Mouse (Mus musculus) embryonic facial prominence, embryonic 11.5 days (tissue): Measurements from ENCODE around the gene Gm28047. TPM values are rescaled to one million over a fixed set of nuclear protein-coding genes. Genes with fewer than 3 reads are reported as not detected.

Experiments used
- ATAC-seq: fragments of 200-750 bp; cut with Nextera tagmentation; replicated peaks from 2 replicates; pipeline ENCODE4 v1.8.0; 2017; ENCODE audit warnings: low read depth; ENCODE audit not compliant: insufficient number of reproducible peaks, low FRiP score, low TSS enrichment
- DNase-seq: peaks from one replicate; pipeline ENCODE4 v3.0.0-alpha.2; 2015; ENCODE audit warnings: low spot score
- H3K27ac ChIP-seq: fragments of 300-500 bp; sonication (generic); replicated peaks from 2 replicates; pipeline ENCODE4 v1.5.1; 2014; ENCODE audit warnings: mild to moderate bottlenecking, low read depth, low read length, control low read depth
- H3K27me3 ChIP-seq: fragments of 300-500 bp; sonication (generic); 2 replicates; pipeline ENCODE4 v1.6.1; 2014; ENCODE audit warnings: mild to moderate bottlenecking, low read length, moderate library complexity, mixed read lengths; ENCODE audit not compliant: control insufficient read depth, insufficient read depth
- H3K36me3 ChIP-seq: fragments of 300-500 bp; sonication (generic); replicated peaks from 2 replicates; pipeline ENCODE4 v1.6.1; 2014; ENCODE audit warnings: low read depth, mild to moderate bottlenecking, low read length, moderate library complexity, mixed read lengths; ENCODE audit not compliant: control insufficient read depth, insufficient read depth
- H3K4me1 ChIP-seq: fragments of 300-500 bp; sonication (generic); 2 replicates; pipeline ENCODE4 v1.6.1; 2014; ENCODE audit warnings: low read length, mixed read lengths; ENCODE audit not compliant: control insufficient read depth, insufficient read depth
- H3K4me2 ChIP-seq: fragments of 300-500 bp; sonication (generic); 2 replicates; pipeline ENCODE4 v1.6.1; 2014; ENCODE audit warnings: low read depth, mild to moderate bottlenecking, control low read depth, low read length, moderate library complexity
- H3K4me3 ChIP-seq: fragments of 300-500 bp; sonication (generic); 2 replicates; pipeline ENCODE4 v1.5.1; 2014; ENCODE audit warnings: low read depth, low read length, control low read depth
- H3K9ac ChIP-seq: fragments of 300-500 bp; sonication (generic); replicated peaks from 2 replicates; pipeline ENCODE4 v1.6.1; 2014; ENCODE audit warnings: mild to moderate bottlenecking, control low read depth, low read length
- H3K9me3 ChIP-seq: fragments of 300-500 bp; sonication (generic); replicated peaks from 2 replicates; pipeline ENCODE4 v1.6.1; 2016; ENCODE audit warnings: mild to moderate bottlenecking, low read length, inconsistent platforms, mixed read lengths; ENCODE audit not compliant: control insufficient read depth
- WGBS: fragments of 180-500 bp; shearing (Covaris S2); extraction: QIAGEN DNeasy Blood & Tissue Kit; methylation state at CpG from one replicate; pipeline ENCODE4 v1.1.7; 2014; 5-methylcytosine and 5-hydroxymethylcytosine counted together
- polyA plus RNA-seq: library from polyadenylated mRNA; unstranded; fragments of >200 nt; fragmentation: Nextera tagmentation; extraction: Ambion mirVana; gene quantifications from 2 replicates; pipeline ENCODE4 v1.2.1, GENCODE M21; 2014

The Gm28047 gene
- polyA plus RNA-seq, 1 experiment from 2014 or later = 0.20 TPM

DNA sequence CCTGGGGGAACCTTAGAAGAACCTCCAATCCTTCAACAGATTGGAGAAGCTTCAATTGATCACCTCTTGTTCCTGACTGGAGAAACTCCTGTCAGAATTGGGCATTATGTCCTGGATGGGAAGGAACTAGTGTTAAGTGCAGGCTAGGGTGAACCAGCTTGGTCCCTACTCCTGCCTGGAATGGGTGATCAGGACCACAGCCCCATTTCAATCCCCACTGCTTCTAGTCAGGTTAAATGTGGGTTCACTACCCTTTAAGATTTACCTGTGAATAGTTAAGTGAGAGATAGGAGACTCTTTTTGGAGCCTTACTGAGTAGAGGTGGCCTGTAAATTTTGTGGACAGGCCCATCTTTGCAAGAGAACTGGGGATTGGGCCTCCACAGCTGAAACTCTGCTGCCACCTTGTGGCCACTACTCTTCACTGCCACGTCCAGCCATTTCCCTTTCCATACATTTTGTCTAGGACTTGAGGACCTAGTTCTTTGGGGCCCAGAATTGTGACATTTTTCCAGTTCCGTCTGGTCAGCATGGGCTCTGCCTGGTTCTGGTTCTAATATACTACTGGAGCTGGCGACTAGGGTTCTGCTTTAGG lies 99.9 kb downstream of the Gm28047 start, which contains the start of gene Npff:
TSS of gene Npff (minus strand) at position 51 of the 594 bp plus-strand sequence.
- 11% methylated on average over 3 of the region's 3 CpGs for WGBS
- H3K36me3 ChIP-seq = peaks cover 2% of the 10 kb centered on the region; the same call in 1 of the 2 replicates
- ATAC-seq = no peak

GRCm38 (mm10) chr15:102521480-102521879 lies 103.4 kb downstream of the Gm28047 start:
- Histone ChIP-seq H3K4me2 (no peak overlapping the region), H3K4me1 (no peaks in the 10 kb centered on the region; the same call in 1 of the 2 replicates), H3K27me3 (no peaks in the 10 kb centered on the region), H3K9ac (no peak overlapping the region), H3K9me3 (no peaks in the 10 kb centered on the region), H3K4me3 (no peak overlapping the region), H3K36me3 (no peaks in the 10 kb centered on the region; the same call in 1 of the 2 replicates), H3K27ac (no peak overlapping the region)
- ATAC-seq (no peak), DNase-seq (no peak)
- 82% methylated on average over 4 of the region's 4 CpGs for WGBS

More for the DNA sequence above, 99.9 kb downstream of the Gm28047 start, which contains the start of gene Npff:
- no peak within 1 kb of the TSS for H3K4me2 ChIP-seq
- H3K9ac ChIP-seq = no peak within 1 kb of the TSS
- H3K9me3 ChIP-seq = no peaks in the 10 kb centered on the region
- H3K27ac ChIP-seq = no peak within 1 kb of the TSS
- H3K4me1 ChIP-seq = no peaks in the 10 kb centered on the region
- DNase-seq = peak; percentile 87
- H3K4me3 ChIP-seq = no peak within 1 kb of the TSS
- no peaks in the 10 kb centered on the region for H3K27me3 ChIP-seq

DNA sequence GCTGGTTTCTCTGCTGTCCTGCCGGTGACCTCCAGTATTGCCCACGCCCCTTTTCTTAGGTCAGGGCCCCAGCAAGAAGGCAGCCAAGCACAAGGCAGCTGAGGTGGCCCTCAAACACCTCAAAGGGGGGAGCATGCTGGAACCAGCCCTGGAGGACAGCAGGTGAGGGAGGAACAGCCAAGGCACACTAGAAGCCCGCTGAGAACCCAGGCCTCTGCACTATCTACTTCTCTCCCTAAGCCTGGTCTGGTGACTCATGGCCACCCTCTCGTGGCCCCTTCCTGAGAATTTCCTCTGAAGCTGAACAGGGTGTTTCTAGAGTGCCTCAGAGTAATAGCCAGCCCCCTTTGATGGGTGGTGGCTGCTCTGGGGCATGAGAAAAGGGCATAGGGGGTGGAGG lies 104.5 kb downstream of the Gm28047 start:
- Histone ChIP-seq H3K9me3 (no peaks in the 10 kb centered on the region), H3K9ac (no peak overlapping the region), H3K27me3 (no peaks in the 10 kb centered on the region), H3K4me2 (no peak overlapping the region), H3K36me3 (no peaks in the 10 kb centered on the region; the same call in 1 of the 2 replicates), H3K4me3 (no peak overlapping the region), H3K27ac (no peak overlapping the region), H3K4me1 (no peaks in the 10 kb centered on the region; the same call in 1 of the 2 replicates)
- no peak for ATAC-seq
- whole genome bisulfite sequencing = 75% methylated on average over 4 of the region's 4 CpGs
- no peak for DNase-seq

- H3K9me3 ChIP-seq = no peaks in the 10 kb centered on the region
- H3K4me2 ChIP-seq = peak overlapping the region; percentile 67
- no peaks in the 10 kb centered on the region; the same call in 1 of the 2 replicates for H3K36me3 ChIP-seq
- H3K27ac ChIP-seq = no peak overlapping the region
- H3K4me1 ChIP-seq = no peaks in the 10 kb centered on the region; the same call in 1 of the 2 replicates
- peak overlapping the region; percentile 61 for H3K4me3 ChIP-seq
- DNase-seq (no peak), ATAC-seq (no peak)
- H3K9ac ChIP-seq = peak overlapping the region; percentile 87
- WGBS = 65% methylated on average over 16 of the region's 17 CpGs
- H3K27me3 ChIP-seq = no peaks in the 10 kb centered on the region
Measured at GRCm38 (mm10) chr15:102519211-102520141, 105.4 kb downstream of the Gm28047 start.

DNA sequence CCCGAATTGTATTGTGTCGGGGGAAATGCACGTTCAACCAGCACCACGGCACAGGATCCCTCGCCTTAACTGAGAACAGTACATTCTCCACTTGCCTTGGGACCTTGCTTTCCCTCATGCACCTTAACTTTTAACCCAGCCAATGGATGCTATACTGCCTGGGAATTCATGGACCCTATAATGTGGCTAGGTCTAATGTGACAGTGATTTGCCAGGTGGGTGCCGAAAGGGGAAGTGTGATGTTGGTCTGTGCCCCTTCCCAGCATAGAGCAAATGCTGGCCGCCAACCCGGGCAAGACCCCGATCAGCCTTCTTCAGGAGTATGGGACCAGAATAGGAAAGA lies 106.0 kb downstream of the Gm28047 start:
- Histone ChIP-seq H3K27ac (peak overlapping the region; percentile 98), H3K36me3 (no peaks in the 10 kb centered on the region; the same call in 1 of the 2 replicates), H3K9me3 (no peaks in the 10 kb centered on the region), H3K4me3 (peak overlapping the region; percentile 61), H3K4me1 (no peaks in the 10 kb centered on the region; the same call in 1 of the 2 replicates), H3K9ac (peak overlapping the region; percentile 87), H3K27me3 (no peaks in the 10 kb centered on the region), H3K4me2 (peak overlapping the region; percentile 67)
- ATAC-seq (0 out of 2 replicates have a peak, but pooled peaks have one; percentile 0), DNase-seq (no peak)
- WGBS = 18% methylated on average over 9 of the region's 9 CpGs

DNA sequence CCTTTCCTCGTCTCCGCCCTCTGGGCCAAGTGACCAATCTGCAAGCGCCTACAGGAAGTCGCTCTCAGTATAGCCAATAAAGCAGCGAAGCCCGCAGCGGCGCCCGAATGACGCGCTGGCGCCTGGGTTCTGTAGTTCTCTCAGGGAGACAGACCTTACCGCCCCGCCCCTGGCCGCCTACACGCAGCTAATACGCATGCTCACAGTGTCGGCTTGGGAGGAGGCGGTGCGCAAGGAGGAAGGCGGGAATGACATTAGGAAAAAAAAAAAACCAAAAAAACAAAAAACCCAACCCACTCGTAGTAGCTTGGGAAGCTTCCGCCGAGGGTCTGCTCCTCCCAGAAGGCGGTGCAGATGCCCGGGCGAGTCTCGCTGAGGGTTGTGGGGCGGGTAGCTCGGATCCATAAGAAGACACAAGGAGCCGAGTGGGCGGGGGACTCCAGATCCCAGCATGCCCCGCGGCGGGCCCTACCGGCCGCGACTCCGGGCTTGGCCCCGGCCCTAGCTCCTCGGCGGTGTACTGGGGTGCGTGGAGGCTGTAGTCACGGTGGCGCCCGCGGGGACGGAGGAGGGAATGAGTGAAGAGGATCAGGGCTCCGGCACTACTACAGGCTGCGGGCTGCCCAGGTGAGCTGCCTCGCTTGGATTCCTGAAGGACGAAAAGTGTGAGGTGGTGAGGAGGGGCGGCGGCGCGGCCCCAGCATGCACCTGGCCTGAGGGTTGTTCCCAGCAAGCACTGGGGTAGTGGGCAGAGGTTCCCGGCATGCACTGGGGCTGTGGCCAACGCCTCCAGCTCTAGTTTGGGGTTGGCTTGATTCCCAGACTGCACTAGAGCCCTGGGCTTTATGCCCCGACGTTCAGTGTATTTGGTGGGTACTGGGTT lies 106.7 kb downstream of the Gm28047 start, which contains the start of gene Tarbp2:
TSS of gene Tarbp2 (plus strand) at position 217 of the 883 bp plus-strand sequence.
- Histone ChIP-seq H3K9ac (peak within 1 kb of the TSS; percentile 87), H3K4me3 (peak within 1 kb of the TSS; percentile 61), H3K27ac (peak within 1 kb of the TSS; percentile 98), H3K4me2 (peak within 1 kb of the TSS; percentile 81), H3K4me1 (no peaks in the 10 kb centered on the region; the same call in 1 of the 2 replicates), H3K36me3 (no peaks in the 10 kb centered on the region), H3K9me3 (no peaks in the 10 kb centered on the region), H3K27me3 (no peaks in the 10 kb centered on the region)
- under 1% methylated on average over 60 of the region's 60 CpGs for WGBS
- DNase-seq = peak; percentile 100
- ATAC-seq = peak; percentile 90

GRCm38 (mm10) chr15:102517631-102517975 lies 107.3 kb downstream of the Gm28047 start:
- H3K4me3 ChIP-seq = peak overlapping the region; percentile 55
- no peaks in the 10 kb centered on the region for H3K36me3 ChIP-seq
- H3K4me2 ChIP-seq = peak overlapping the region; percentile 81
- DNase-seq (no peak), ATAC-seq (no peak)
- H3K27ac ChIP-seq = 0 out of 2 replicates have a peak overlapping the region, but pooled peaks have one; percentile 57
- 1% methylated on average over 10 of the region's 10 CpGs for WGBS
- no peaks in the 10 kb centered on the region; the same call in 1 of the 2 replicates for H3K4me1 ChIP-seq
- no peaks in the 10 kb centered on the region for H3K27me3 ChIP-seq
- no peak overlapping the region for H3K9ac ChIP-seq
- no peaks in the 10 kb centered on the region for H3K9me3 ChIP-seq
